Mouse (Mus musculus) gonadal fat pad, adult 2 months (tissue): ENCODE results near the gene Asphd2. TPM values are rescaled to one million over a fixed set of nuclear protein-coding genes. Genes with fewer than 3 reads are reported as not detected.
"Not testable (repeated sequence)": the region's sequence is repeated elsewhere in the genome, so short reads cannot be mapped to it uniquely, and the experiment has no call there.

Source experiments
- DNase-seq: peaks from one replicate; pipeline ENCODE4 v3.0.0-alpha.2; 2012; ENCODE audit warnings: low read depth
- polyA plus RNA-seq: library from polyadenylated mRNA; depleted of rRNA; stranded (reverse); fragments of >200 nt; gene quantifications from 2 replicates; pipeline ENCODE4 v1.2.3, GENCODE M21; 2012; rRNA removed

The Asphd2 gene
- polyA plus RNA-seq, result 0.82 and 0.91 TPM in 2 replicates

DNA sequence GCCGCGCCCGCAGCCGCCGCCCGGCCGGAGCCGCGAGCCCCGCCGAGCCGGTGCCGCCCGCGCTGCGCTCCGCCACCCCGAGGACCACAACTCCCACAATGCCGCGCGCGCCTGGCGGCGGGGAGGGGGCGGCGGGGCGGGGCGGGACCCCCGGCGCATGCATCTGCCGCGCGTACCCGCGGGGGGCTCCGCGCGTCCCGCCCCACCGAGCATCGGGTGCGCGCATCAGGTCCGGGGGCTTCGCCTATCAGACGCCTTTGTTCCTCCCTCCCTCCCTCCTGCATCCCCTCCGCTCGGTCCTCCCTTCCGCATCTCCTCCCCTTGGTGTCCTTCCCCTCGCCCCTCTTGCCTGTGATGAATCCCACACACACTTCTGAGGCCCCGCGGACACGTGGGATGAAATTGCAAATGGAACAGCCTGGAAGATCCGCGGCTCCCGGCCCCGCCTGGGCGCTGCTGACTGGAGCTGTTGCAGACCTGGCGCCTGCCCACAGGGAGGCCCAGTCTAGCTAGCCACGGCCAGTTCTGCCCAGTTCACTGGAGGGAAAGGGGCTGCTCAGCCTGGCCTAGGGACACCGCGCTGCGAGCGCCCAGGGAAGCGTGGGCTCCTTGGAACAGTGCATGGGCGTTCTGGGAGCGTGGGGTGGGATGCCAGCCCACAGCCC is at the start of gene Asphd2:
Gene Asphd2 (minus strand): TSS at position 88 of the 665 bp plus-strand sequence.
- no peak for DNase-seq

DNA sequence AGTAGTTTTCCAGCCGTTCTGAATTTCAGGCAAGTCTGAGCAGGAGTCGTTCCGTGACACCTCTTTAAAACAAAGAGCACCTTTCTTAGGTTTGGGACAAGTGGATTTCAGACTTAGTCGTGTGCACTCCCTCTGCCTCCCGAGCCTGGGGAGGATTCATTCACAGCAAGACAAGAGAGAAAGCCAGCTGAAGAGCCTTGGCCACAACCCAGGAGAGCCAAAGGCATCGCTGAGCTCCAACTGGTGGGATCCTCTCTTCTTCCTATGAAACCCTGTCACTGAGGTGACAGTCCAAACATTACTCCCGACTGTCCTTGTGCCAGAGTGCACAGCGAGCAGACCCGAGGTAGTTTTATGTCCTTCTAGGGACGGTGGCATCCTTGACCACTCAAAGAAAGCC is 43.9 kb upstream of the Asphd2 start:
- DNase-seq, result peak; percentile 24

DNA sequence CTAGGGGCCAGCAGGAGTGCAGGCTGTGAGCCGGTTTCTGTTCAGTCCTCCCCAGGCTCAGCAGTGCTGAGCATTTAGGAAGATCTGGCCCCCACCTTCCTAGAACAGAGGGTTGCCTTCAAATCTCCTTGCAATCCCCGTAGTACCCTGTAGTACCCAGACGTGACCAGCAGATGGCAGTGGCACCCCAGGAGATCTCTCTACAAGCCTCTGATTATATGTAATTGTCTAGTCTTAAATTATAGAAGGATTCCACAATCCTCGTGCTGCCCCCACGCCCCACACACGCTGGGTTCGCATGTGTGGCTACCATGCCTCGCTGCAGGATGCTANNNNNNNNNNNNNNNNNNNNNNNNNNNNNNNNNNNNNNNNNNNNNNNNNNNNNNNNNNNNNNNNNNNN is 38.3 kb upstream of the Asphd2 start:
- DNase-seq, result no peak

GRCm38 (mm10) chr5:112432033-112432432 is 37.4 kb upstream of the Asphd2 start:
- no peak for DNase-seq

- DNase-seq, result no peak
Measured at GRCm38 (mm10) chr5:112431120-112431775, 36.6 kb upstream of the Asphd2 start.

GRCm38 (mm10) chr5:112428944-112429343 is 34.3 kb upstream of the Asphd2 start:
- no peak for DNase-seq

- no peak for DNase-seq
Measured at GRCm38 (mm10) chr5:112427283-112427682, 32.6 kb upstream of the Asphd2 start.

DNA sequence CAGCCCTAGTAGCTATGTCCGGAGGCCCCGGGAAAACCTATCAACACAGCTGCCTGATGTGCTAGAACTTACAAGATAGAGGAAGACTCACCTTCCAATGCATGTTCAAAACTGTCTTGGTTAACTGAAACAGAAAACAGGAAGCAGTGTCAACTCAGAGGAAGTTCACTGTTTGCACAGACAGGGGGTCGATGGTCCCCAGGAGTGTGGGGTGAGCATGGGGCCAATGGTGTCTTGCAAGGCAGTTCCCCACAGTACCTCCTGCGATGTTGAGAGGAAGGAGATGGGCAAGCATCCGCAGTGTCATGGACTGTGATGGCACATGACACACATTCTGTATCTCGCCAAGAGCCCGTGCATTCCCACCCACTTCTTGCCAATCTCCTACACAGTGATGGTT is 32.0 kb upstream of the Asphd2 start:
- DNase-seq, result no peak

GRCm38 (mm10) chr5:112419535-112419934 is 24.9 kb upstream of the Asphd2 start:
- DNase-seq, result no peak

DNA sequence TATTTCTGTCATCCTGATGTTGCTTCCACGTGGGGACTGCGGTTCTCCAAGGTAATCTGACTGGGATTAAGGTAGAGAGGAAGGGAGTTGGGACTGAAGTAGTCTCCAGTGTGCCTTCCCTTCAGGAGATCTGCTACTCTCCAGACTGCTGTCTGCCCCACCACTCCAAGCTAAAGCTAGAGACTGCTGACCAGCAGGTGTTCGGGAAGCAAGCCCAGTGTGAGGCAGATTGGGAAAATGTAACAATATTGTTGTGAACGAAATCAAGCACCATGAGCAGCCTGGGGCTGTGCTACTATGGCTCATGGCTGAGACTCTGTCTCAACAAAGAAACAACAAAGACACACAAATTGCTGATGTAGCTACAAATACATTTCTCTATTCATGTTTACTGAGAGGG is 23.4 kb upstream of the Asphd2 start:
- no peak for DNase-seq

GRCm38 (mm10) chr5:112416673-112417072 is 22.0 kb upstream of the Asphd2 start:
- DNase-seq, result no peak

DNA sequence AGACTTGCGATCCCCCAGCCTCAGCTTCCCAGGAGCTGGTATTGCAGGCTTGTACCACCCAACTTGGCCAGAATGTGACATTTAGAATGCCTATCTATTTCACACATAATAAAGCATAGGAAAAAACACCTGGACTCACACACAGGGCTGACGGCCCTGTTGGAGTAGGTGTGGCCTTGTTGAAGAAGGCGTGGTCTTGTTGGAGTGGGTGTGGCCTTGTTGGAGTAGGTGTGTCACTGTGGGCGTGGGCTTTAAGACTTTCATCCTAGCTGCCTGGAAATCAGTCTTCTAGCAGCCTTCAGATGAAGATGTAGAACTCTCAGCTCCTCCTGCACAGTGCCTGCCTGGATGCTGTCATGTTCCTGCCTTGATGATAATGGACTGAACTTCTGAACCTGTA is 18.1 kb upstream of the Asphd2 start:
- not testable (repeated sequence) for DNase-seq

GRCm38 (mm10) chr5:112411514-112412335 is 17.1 kb upstream of the Asphd2 start:
- no peak for DNase-seq

DNA sequence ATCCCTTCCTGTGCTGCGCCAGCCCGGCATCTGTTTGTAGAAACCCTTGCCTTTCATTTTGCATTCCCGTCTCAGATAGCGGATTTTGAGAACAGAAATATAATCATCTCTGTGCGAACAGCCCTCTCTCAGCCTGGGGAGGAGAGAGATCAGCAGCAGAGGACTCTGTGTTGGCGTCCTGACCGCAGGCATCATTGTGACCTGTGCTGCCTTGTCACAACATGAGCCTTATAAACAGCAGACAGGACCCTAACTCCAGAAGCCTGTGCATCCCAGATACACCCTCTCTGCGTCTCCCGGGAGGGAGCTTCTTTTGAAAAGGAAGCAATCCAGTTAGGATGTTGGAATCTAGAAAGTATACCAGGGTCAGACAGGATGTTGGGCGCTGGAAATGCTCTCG is 16.4 kb upstream of the Asphd2 start:
- no peak for DNase-seq

DNA sequence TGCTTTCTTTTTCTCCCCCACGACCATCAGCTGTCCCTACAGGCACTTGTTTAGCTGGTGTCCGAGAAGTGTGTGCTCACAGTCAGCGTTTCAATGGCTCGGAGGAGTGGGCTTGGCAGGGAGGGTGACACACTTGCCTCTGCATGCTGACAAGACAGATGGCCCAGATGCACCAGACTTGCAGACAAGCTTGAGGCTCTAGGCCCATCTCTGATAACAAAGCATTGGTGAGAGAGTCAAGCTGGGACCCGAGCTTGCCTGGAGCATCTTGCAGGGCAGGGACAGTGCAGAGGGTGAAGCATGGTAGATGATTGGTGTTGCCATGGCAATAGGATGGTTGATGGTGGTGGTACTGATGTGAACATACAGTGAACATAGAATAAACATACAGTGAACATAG is 14.6 kb upstream of the Asphd2 start:
- DNase-seq, result no peak

GRCm38 (mm10) chr5:112406017-112406416 is 11.4 kb upstream of the Asphd2 start:
- no peak for DNase-seq

DNA sequence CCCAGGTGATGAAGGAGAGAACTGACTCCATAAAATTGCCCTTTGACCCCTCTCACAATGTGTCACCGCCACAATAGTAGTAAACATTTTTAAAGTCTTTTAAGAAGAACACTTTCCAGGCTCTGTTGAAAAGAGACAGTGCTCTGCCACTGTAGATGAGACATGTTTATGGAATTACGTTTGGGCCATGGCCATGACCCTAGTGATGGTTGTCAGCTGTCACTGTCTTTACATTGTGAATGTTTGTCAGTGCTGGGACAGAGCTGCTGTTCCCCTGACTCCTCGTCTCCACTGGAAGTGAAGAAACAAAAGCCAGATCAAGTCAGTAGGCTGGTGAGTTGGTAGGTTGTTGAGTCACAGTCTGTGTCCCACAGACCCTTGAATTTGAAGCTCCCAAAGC is 7.8 kb upstream of the Asphd2 start:
- no peak for DNase-seq

DNA sequence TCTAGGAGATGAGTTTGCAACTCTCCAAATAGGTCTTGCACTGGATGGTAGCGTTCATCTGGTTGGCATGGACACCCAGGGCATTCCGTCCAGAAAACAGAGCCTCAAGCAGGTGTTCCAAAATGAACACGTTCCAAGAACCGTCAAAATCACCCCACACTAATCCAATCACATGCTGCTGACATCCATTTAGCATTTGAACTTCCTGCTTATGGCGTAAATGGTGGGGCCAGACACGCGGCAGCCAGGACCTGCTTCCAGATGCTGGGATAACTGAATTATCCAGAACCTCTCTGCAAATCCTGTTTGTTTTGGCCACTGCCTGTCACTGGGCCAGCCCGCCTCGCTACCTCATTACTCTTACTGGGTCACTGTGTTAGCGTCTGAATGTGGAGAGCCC is 4.6 kb upstream of the Asphd2 start:
- DNase-seq, result no peak

DNA sequence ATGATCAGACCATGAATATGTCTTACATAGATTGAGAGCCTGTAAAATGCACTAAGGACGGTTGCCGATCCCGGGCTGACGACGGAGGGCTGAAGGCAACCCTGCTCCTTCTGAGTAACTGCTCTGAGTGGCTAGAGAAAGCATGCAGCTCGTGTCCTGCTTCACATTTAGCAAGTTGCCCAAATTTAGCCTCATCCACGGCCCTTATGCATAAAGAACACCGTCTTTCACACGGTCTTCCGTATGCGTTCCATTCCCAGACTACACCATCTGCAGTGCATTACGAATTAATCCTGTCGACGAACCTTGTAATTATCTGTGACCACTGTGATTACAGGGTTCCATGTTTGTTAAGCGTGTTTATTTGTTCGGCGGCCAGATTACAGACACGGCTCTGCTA is 1.4 kb upstream of the Asphd2 start:
- DNase-seq, result no peak

DNA sequence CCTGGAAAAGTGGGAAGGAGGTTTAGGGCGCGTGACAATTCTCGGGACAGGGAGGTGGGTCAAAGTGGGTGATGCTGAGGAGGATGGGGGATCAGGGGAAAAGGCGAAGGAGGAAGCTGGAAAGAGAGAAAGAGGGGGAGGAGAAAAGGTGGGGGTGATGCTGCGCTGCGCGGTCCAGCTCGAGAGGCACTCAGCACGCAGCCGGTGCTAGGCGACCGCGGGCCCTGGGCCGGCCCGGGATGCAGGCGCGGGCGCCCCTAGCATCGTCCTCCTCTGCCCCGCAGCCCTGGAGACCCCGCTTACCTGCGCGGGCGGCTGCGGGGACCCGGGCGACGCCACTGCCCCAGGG is 277 bp downstream of the Asphd2 start:
- no peak for DNase-seq

DNA sequence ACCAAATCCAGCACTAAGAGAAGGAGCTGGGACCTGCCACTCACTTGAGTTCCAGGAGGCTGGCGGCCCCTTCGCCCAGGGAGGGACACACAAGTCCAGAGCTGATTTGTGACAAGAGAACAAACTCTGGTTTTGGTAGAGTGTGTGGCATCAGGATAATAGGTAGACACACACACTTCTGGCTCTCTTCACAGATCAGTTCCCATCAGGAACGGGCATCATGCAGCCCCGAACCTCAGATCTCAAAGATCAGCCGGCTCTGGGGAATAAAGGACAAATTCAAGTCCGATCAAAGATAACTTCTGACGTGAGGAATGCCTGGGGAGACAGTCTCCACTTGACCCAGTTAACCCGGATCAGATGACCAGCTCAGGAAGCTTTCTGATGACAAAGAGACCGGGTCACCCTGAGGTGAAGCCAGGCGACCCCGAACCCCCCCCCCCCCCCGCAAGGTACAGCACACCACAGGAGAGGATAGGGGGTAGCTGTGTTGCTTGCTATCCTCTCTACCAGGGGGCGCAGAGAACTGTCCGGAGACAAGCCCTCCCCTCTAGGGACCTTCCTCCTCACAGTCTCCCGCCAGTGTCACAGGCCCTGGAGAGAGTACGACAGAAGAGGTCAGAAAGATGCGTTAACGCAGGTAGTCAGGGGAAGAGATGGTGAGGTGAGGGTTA is 788 bp downstream of the Asphd2 start:
- DNase-seq, result no peak

DNA sequence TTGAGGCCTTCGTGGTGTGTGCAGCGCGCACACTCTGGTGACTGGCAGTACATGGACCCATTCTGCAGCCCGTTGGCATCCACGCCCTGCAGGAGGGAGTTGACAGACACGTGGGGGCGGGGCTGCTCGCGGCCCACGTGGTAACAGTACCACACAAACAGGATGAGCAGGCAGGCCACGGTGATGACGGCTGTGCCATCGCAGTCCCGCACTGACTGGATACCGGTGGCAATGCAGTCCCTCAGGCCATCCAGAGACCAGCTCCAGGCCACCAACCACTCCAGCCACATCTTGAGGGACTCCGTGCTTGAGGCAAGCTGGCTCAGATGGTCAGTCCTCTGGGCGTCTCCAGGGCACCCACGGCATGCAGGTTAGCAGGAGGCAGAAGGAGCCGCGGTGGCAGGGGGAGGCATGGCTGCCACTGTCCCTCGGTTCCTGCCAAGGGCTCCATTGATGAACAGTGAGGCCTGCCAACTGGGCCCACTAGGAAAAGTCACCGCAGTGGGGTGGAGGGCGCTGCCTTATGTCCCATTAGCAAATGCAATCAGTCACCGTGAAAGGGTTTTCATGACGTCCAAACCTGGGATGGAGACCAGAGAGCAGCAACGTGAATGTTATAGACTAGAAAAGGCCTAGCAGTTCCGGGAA is 2.9 kb downstream of the Asphd2 start:
- DNase-seq, result no peak
